ENCODE assay signal across 17 mouse cellular contexts in the genomic region with DNA sequence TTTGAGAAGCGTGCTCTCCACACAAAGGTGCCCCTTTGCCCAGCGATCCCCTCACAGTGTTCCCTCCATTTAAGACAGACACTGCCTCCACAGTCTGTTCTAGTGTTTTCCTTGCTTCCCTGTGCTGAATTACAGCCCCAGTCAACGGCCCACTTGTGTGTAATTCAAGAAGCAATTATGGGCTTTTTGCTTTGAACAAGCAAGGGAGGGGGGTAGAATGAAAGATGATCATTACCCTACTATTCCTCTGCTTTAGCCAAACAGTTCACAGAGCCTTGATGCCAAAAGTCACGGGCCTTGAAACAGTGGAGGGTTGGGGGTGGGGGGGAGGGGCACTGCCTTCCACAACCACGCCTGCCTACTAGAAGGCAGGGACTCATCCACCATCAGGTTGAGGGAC.
DNase-seq lines count a peak whose midpoint lies in the region; ATAC-seq and TF ChIP-seq lines count a peak whose summit lies in the region.
"Had no signal": no experiment of that assay in that cellular context is flagged by ENCODE, and none has a peak within 500 bp of the region (broad histone marks: within the 10 kb centered on the region; RNA-seq: fewer than 3 reads in every experiment).

No protein-coding gene starts in this region.

- H3K27ac ChIP-seq in heart, embryonic 14.5 days (replicated peaks in 1 of 2; ENCODE audit: control insufficient read depth in 1 of 2, insufficient read depth in 1 of 2, low read depth in 2 of 2, low read length in 2 of 2), result no peak overlapping the region
- H3K27ac ChIP-seq in kidney, postnatal 0 days, result no peak overlapping the region
- H3K27ac ChIP-seq in embryonic facial prominence, embryonic 11.5 days (replicated peaks; ENCODE audit: low read depth, low read length), result no peak overlapping the region; the same call in 1 of the 2 replicates
- H3K27ac ChIP-seq in forebrain, embryonic 11.5 days (ENCODE audit: low read depth, low read length), result no peak overlapping the region
- H3K27ac ChIP-seq: liver, embryonic 13.5 days; stomach, postnatal 0 days had no signal

- WGBS in heart, embryonic 14.5 days, result 58% methylated on average over 5 of the region's 5 CpGs
- 25% methylated on average over 5 of the region's 5 CpGs for WGBS in kidney, postnatal 0 days
- WGBS in embryonic facial prominence, embryonic 11.5 days, result 24% methylated on average over 5 of the region's 5 CpGs
- 63% methylated on average over 5 of the region's 5 CpGs for WGBS in forebrain, embryonic 11.5 days

- no peaks in the 10 kb centered on the region for H3K36me3 ChIP-seq in heart, embryonic 14.5 days (ENCODE audit: control insufficient read depth, insufficient read depth, low read length)
- H3K36me3 ChIP-seq in kidney, postnatal 0 days (ENCODE audit: insufficient read depth, low read length), result no peaks in the 10 kb centered on the region
- no peaks in the 10 kb centered on the region for H3K36me3 ChIP-seq in embryonic facial prominence, embryonic 11.5 days (replicated peaks; ENCODE audit: control insufficient read depth, insufficient read depth, low read depth, low read length)
- no peaks in the 10 kb centered on the region for H3K36me3 ChIP-seq in forebrain, embryonic 11.5 days (ENCODE audit: control insufficient read depth, insufficient read depth, low read length)
- H3K36me3 ChIP-seq: liver, embryonic 13.5 days had no signal

- TF ChIP-seq CTCF in kidney, postnatal 0 days (IDR thresholded peaks at IDR 0.05; ENCODE audit: low read depth), result no peak

- H3K4me3 ChIP-seq in heart, embryonic 14.5 days (ENCODE audit: control insufficient read depth in 1 of 2, insufficient read depth in 1 of 2, low read depth in 1 of 2, low read length in 2 of 2), result peak overlapping the region in 1 of 2 experiments; percentile 19; a peak in 2 of 4 replicates
- no peak overlapping the region for H3K4me3 ChIP-seq in kidney, postnatal 0 days (replicated peaks; ENCODE audit: low read depth, low read length)
- no peak overlapping the region for H3K4me3 ChIP-seq in embryonic facial prominence, embryonic 11.5 days (ENCODE audit: low read depth, low read length)
- H3K4me3 ChIP-seq in forebrain, embryonic 11.5 days (ENCODE audit: low read depth, low read length), result no peak overlapping the region
- H3K4me3 ChIP-seq: erythroblast, embryonic 14.5 days; liver, embryonic 13.5 days had no signal

- no peaks in the 10 kb centered on the region for H3K9me3 ChIP-seq in heart, embryonic 14.5 days (ENCODE audit: control insufficient read depth, low read length)
- H3K9me3 ChIP-seq in kidney, postnatal 0 days (replicated peaks; ENCODE audit: low read length), result no peaks in the 10 kb centered on the region
- H3K9me3 ChIP-seq in embryonic facial prominence, embryonic 11.5 days (replicated peaks; ENCODE audit: control insufficient read depth, low read length), result no peaks in the 10 kb centered on the region
- H3K9me3 ChIP-seq in forebrain, embryonic 11.5 days (ENCODE audit: control insufficient read depth, low read length), result no peaks in the 10 kb centered on the region

- ATAC-seq in heart, embryonic 14.5 days (ENCODE audit: insufficient number of reproducible peaks, insufficient read depth, low FRiP score, low read depth), result no peak
- no peak for ATAC-seq in kidney, postnatal 0 days (replicated peaks; ENCODE audit: low FRiP score, low read depth)
- peak; percentile 70; the same call in 1 of the 2 replicates for ATAC-seq in embryonic facial prominence, embryonic 11.5 days (replicated peaks; ENCODE audit: insufficient number of reproducible peaks, low FRiP score, low TSS enrichment, low read depth)
- no peak for ATAC-seq in forebrain, embryonic 11.5 days (replicated peaks; ENCODE audit: low FRiP score)
- ATAC-seq: CD4-positive, CD25-positive, alpha-beta regulatory T cell, adult 4 months had no signal

- no peak for DNase-seq in heart, adult 11 months
- peak; percentile 70 for DNase-seq in kidney, postnatal 0 days (ENCODE audit: low spot score)
- DNase-seq in kidney, postnatal 10 days, result no peak
- peak; percentile 65 for DNase-seq in embryonic facial prominence, embryonic 11.5 days (ENCODE audit: low spot score)
- DNase-seq in mesoderm, embryonic 11.5 days (ENCODE audit: low read depth, low spot score), result peak; percentile 33
- no peak for DNase-seq in left cerebral cortex, adult 18-20 months (ENCODE audit: low spot score in 2 of 2)
- DNase-seq in forebrain, embryonic 11.5 days (ENCODE audit: low spot score), result no peak
- DNase-seq: adrenal gland, postnatal 36 days; cerebellum, postnatal 36 days; kidney, adult 8-10 months; layer of hippocampus, adult 9-11 months; liver, embryonic 13.5 days; thymus, postnatal 36 days had no signal

- H3K27me3 ChIP-seq in heart, embryonic 14.5 days (ENCODE audit: control insufficient read depth, insufficient read depth, low read length), result no peaks in the 10 kb centered on the region
- H3K27me3 ChIP-seq in kidney, postnatal 0 days (ENCODE audit: insufficient read depth, low read length), result no peaks in the 10 kb centered on the region
- H3K27me3 ChIP-seq in embryonic facial prominence, embryonic 11.5 days (ENCODE audit: control insufficient read depth, insufficient read depth, low read length), result no peaks in the 10 kb centered on the region
- no peaks in the 10 kb centered on the region for H3K27me3 ChIP-seq in forebrain, embryonic 11.5 days (ENCODE audit: control insufficient read depth, insufficient read depth, low read length)
- H3K27me3 ChIP-seq: liver, embryonic 13.5 days had no signal

- peak overlapping the region; percentile 58 for H3K4me2 ChIP-seq in heart, embryonic 14.5 days (ENCODE audit: low read length)
- no peak overlapping the region for H3K4me2 ChIP-seq in kidney, postnatal 0 days (ENCODE audit: low read length)
- no peak overlapping the region for H3K4me2 ChIP-seq in embryonic facial prominence, embryonic 11.5 days (ENCODE audit: low read depth, low read length)
- no peak overlapping the region for H3K4me2 ChIP-seq in forebrain, embryonic 11.5 days (ENCODE audit: low read depth, low read length, severe bottlenecking)
- H3K4me2 ChIP-seq: liver, embryonic 13.5 days had no signal

- peak overlapping the region; percentile 41; the same call in 1 of the 2 replicates for H3K9ac ChIP-seq in heart, embryonic 14.5 days (ENCODE audit: low read length)
- H3K9ac ChIP-seq in kidney, postnatal 0 days (ENCODE audit: low read depth, low read length), result no peak overlapping the region
- H3K9ac ChIP-seq in embryonic facial prominence, embryonic 11.5 days (replicated peaks; ENCODE audit: low read length), result no peak overlapping the region
- no peak overlapping the region for H3K9ac ChIP-seq in forebrain, embryonic 11.5 days (ENCODE audit: low read length)
- H3K9ac ChIP-seq: liver, embryonic 13.5 days had no signal

- peaks cover 15 to 18% of the 10 kb centered on the region in 2 experiments for H3K4me1 ChIP-seq in heart, embryonic 14.5 days (ENCODE audit: control insufficient read depth in 2 of 2, insufficient read depth in 2 of 2, low read length in 2 of 2)
- no peaks in the 10 kb centered on the region for H3K4me1 ChIP-seq in kidney, postnatal 0 days (replicated peaks; ENCODE audit: insufficient read depth, low read length)
- no peaks in the 10 kb centered on the region; the same call in 1 of the 2 replicates for H3K4me1 ChIP-seq in embryonic facial prominence, embryonic 11.5 days (ENCODE audit: control insufficient read depth, insufficient read depth, low read length)
- no peaks in the 10 kb centered on the region for H3K4me1 ChIP-seq in forebrain, embryonic 11.5 days (replicated peaks; ENCODE audit: control insufficient read depth, insufficient read depth, low read length)
- H3K4me1 ChIP-seq: liver, embryonic 13.5 days had no signal

Comparison
In these comparisons a context has a peak if more than half of its experiments do, and no peak if none do; other contexts are left out.
1. DNase-seq: peak in kidney, postnatal 0 days (single experiment), embryonic facial prominence, embryonic 11.5 days (single experiment) and mesoderm, embryonic 11.5 days (single experiment); none in heart, adult 11 months (single experiment), kidney, postnatal 10 days (single experiment), left cerebral cortex, adult 18-20 months (0 of 2) and forebrain, embryonic 11.5 days (single experiment).